Mouse (Mus musculus) CH12.LX (cell line): ENCODE data around the gene Itgb4.

Experiments used
- CHD1 ChIP-seq: IDR thresholded peaks from 2 replicates; pipeline ENCODE4 v1.6.1; 2012; ENCODE audit warnings: low read depth, low read length, improper control_type of control experiment, inconsistent platforms
- CHD2 ChIP-seq: IDR thresholded peaks from 2 replicates; pipeline ENCODE4 v1.6.1; 2011; ENCODE audit warnings: low read length, improper control_type of control experiment
- CTCF ChIP-seq, 2 experiments: IDR thresholded peaks in 1 of 2; conservative IDR thresholded peaks in 1 of 2; 2 replicates each; pipeline ENCODE4 v1.5.1; 2011 to 2012; ENCODE audit warnings: low read depth in 2 of 2, low read length in 2 of 2, improper control_type of control experiment in 1 of 2, inconsistent platforms in 1 of 2, mild to moderate bottlenecking in 1 of 2, moderate library complexity in 1 of 2
- EP300 ChIP-seq: IDR thresholded peaks from 2 replicates; pipeline ENCODE4 v1.6.1; 2011; ENCODE audit warnings: low read length, improper control_type of control experiment
- KAT2A ChIP-seq: IDR thresholded peaks from 2 replicates; pipeline ENCODE4 v1.6.1; 2012; ENCODE audit warnings: low read length, improper control_type of control experiment, inconsistent platforms; ENCODE audit not compliant: insufficient replicate concordance
- MAFK ChIP-seq: IDR thresholded peaks from 2 replicates; pipeline ENCODE4 v1.6.1; 2011; ENCODE audit warnings: low read length, improper control_type of control experiment; ENCODE audit not compliant: insufficient replicate concordance
- MAX ChIP-seq: IDR thresholded peaks from 2 replicates; pipeline ENCODE4 v1.6.1; 2011; ENCODE audit warnings: low read length, improper control_type of control experiment
- MEF2A ChIP-seq: IDR thresholded peaks from 2 replicates; pipeline ENCODE4 v1.6.1; 2014; ENCODE audit warnings: low read depth, mild to moderate bottlenecking, inconsistent platforms, low read length, improper control_type of control experiment, borderline replicate concordance
- PAX5 ChIP-seq: IDR thresholded peaks from 2 replicates; pipeline ENCODE4 v1.6.1; 2012; ENCODE audit warnings: low read length, inconsistent platforms, mixed read lengths
- POLR2A ChIP-seq: IDR thresholded peaks from 2 replicates; pipeline ENCODE4 v1.6.1; 2011; ENCODE audit warnings: low read depth, mild to moderate bottlenecking, improper control_type of control experiment, low read length
- POLR2AphosphoS2 ChIP-seq: IDR thresholded peaks from 2 replicates; pipeline ENCODE4 v1.6.1; 2011; ENCODE audit warnings: low read depth, low read length, improper control_type of control experiment
- ZC3H11A ChIP-seq: IDR thresholded peaks from 2 replicates; pipeline ENCODE4 v1.6.1; 2012; ENCODE audit warnings: low read depth, mild to moderate bottlenecking, inconsistent platforms, low read length, improper control_type of control experiment

- TF ChIP-seq CTCF (conservative IDR thresholded peaks at IDR 0.05 in 1 of 2, IDR thresholded peaks at IDR 0.05 in 1 of 2; ENCODE audit: low read depth in 2 of 2, low read length in 2 of 2) (no peak), ZC3H11A (no peak), CHD2 (no peak), EP300 (no peak), CHD1 (no peak), MAX (no peak), MAFK (no peak), POLR2A (no peak), POLR2AphosphoS2 (no peak), KAT2A (no peak), PAX5 (no peak), MEF2A (no peak)
These were observed 44.9 kb downstream of the Itgb4 start for GRCm38 (mm10) chr11:116019360-116019791.
